Mouse (Mus musculus) granulocyte monocyte progenitor cell, adult 5-6 weeks (primary cell): ENCODE results near the gene Olfr1222. TPM values are rescaled to one million over a fixed set of nuclear protein-coding genes. Genes with fewer than 3 reads are reported as not detected.
"Not testable (repeated sequence)": the region's sequence is repeated elsewhere in the genome, so short reads cannot be mapped to it uniquely, and the experiment has no call there.

Source experiments
- ATAC-seq: replicated peaks from 2 replicates; pipeline ENCODE4 v1.8.0; 2016; ENCODE audit warnings: mild to moderate bottlenecking, moderate TSS enrichment, inconsistent platforms; ENCODE audit not compliant: poor library complexity, severe bottlenecking
- total RNA-seq, 2 experiments: library from RNA; stranded (forward) in 1 of 2; stranded (reverse) in 1 of 2; fragments of 200-712, 200-1000 nt in 1 of 2; fragments of >200 nt in 1 of 2; fragmentation: Nextera tagmentation in 1 of 2; gene quantifications; 2 replicates each; pipeline ENCODE4 v1.2.3; 2014 to 2017

Gene Olfr1222
- not detected in 2 replicates for total RNA-seq (2014; fragmentation: Nextera tagmentation)
- total RNA-seq (2017), result not detected in 2 replicates

GRCm38 (mm10) chr2:89132954-89133353 lies at the start of gene Olfr1222:
TSS of gene Olfr1222 (minus strand) at chr2:89133054.
- ATAC-seq, result no peak

DNA sequence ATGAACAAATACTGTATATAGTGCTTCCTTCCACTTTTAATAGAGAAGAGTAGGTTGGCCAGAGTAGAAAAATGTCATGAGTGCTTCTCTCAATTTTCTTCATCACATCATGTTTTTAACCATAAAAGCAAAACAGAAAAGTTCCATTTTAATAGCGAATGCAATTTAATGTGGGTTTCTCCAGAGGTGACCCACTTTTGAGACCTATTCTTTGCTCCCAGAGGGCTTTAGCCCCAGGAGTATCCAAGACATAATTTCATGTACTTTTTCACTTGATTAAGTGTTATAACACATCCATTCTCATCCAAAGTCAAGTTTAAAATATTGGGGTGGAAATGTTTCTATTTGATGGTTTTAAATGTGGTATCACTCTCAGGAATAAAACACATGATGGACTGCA lies 41.7 kb upstream of the Olfr1222 start, which contains the start of gene Olfr1225:
TSS of gene Olfr1225 (minus strand) at position 101 of the 400 bp plus-strand sequence.
- ATAC-seq, result no peak

DNA sequence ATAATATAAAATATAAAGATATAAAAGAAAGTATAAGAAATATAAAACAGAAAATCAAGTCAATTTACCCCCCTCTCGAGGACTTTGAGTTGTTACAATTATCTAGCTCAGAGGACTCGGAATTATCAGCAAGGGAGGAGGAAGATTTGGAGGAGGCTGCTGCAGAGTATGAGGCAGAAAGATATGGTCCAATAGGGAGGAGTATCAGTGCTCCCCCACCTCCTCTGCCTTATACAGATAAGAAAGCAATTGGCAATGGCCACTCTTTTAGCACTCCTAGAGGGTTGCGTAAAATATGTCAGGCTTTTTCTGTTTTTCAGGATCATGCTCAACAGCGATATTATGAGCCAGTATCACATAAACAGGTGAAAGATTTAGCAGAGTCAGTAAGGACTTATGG lies 31.9 kb upstream of the Olfr1222 start:
- ATAC-seq, result not testable (repeated sequence)

DNA sequence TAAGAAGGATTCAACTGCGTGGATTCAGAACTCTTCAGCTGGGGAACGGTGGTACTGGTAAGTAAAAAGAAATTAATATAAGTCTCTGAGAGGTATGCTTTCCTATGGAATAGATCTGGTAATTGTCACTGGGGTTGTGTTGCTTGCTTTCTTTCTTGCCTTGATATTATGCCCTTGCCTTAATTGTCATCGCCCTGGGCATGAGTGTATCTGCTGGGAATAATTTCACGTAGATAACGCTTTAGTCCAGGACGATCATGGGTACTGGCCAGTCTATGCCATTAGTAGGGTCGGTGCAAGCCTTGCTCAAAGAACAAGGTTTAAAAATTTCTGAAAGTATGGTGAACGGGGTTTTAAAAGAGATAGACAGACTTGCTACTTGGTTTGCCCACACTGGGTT lies 31.1 kb upstream of the Olfr1222 start, which contains the start of gene Olfr1224-ps1:
TSS of gene Olfr1224-ps1 (minus strand) at position 101 of the 400 bp plus-strand sequence.
- not testable (repeated sequence) for ATAC-seq

DNA sequence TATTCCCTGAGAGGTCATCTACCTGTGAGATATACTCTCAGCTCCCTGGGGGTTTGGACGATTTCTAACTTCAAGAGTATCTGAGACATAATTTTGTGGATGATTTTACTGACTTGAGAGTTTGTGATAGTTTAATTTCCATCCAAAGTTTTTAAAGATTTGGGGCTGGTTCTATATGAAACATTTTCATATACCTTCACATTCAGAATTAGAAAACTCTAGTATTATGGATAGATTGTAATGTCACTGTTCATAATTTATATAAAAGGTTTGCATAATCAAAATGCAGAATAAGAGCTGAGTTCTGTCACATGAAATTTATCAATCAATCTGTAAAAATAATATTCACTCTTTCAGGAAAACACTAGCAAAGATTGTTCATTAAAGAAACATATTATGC lies 18.6 kb upstream of the Olfr1222 start, which contains the start of gene Olfr1223:
TSS of gene Olfr1223 (minus strand) at position 101 of the 400 bp plus-strand sequence.
- no peak for ATAC-seq

DNA sequence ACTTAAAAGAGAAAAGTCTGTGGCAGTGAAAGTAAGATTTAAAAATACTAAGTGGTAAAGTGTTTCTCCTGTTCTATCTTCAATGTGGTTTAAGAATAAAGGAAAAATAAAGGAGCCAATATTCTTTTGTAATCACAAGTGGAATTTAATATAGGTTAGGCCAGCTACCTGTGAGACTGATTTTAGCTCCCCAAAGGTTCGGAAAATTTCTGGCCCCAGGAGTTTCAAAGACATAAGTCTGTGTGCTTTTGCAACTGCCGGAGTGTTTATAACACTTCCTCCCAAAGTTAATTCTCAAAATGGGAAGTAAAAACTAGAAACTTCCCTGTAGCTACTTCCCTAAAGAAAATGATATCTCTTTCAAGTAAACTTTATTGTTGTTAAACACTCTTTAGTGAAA lies 15.7 kb downstream of the Olfr1222 start, which contains the start of gene Olfr1221:
TSS of gene Olfr1221 (minus strand) at position 101 of the 400 bp plus-strand sequence.
- ATAC-seq, result no peak; the same call in 1 of the 2 replicates

DNA sequence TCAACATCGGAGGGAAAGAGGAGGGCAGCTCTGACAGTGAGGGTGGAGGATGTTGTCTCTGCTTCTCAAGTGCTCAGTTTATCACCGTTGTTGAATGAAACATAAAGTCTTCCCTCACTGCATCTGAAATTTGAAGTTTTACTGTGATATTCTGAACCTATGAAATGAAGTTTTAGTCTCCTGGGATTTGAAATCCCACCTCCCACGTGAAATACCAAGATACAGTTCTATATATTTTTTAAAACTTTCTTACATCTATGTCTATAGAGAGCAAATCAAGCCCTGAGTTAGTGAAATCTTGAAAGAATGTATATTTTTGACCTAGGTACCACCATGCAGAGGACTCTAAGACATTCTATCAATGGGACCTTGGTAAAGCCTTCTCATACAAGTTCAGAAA lies 26.1 kb downstream of the Olfr1222 start, which contains the start of gene Olfr1220:
TSS of gene Olfr1220 (minus strand) at position 101 of the 400 bp plus-strand sequence.
- ATAC-seq, result no peak

DNA sequence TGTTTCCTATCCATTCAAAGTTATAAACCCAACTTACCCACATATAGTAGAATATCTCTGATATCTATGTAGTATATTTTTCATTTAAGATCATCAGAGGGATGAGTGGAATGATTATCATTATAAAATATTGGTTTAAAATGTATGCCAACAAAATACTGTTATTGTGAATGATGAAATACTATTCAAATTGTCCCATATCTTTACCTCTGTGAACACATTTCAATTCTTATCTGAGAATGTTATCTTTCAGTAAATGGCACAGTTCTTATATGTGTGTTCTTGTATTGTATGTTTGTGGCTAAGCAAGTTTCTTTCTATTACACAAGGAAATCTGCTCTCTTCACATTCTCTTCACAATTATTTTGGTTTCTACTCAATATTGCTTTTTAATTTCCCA lies 27.2 kb downstream of the Olfr1222 start:
- no peak for ATAC-seq

- ATAC-seq, result no peak
Observed at GRCm38 (mm10) chr2:89093848-89094247, 39.0 kb downstream of the Olfr1222 start.

- no peak for ATAC-seq
Observed at GRCm38 (mm10) chr2:89083413-89083812, 49.4 kb downstream of the Olfr1222 start, which contains the start of gene Olfr1219. TSS of gene Olfr1219 (minus strand) at chr2:89083513.

- no peak for ATAC-seq
Observed at GRCm38 (mm10) chr2:89081487-89081886, 51.4 kb downstream of the Olfr1222 start.

Other genes starting within 250 kb of the Olfr1222 start
- not detected in 2 replicates for gene Olfr1208, start 230.7 kb downstream of the Olfr1222 start, total RNA-seq (2014; fragmentation: Nextera tagmentation)
- not detected in 2 replicates for gene Olfr1208, start 230.7 kb downstream of the Olfr1222 start, total RNA-seq (2017)
- not detected in 2 replicates for gene Olfr1209, start 217.9 kb downstream of the Olfr1222 start, total RNA-seq (2014; fragmentation: Nextera tagmentation)
- gene Olfr1209, start 217.9 kb downstream of the Olfr1222 start, total RNA-seq (2017), result not detected in 2 replicates
- not detected in 2 replicates for gene Olfr1211, start 194.9 kb downstream of the Olfr1222 start, total RNA-seq (2014; fragmentation: Nextera tagmentation)
- gene Olfr1211, start 194.9 kb downstream of the Olfr1222 start, total RNA-seq (2017), result not detected in 2 replicates
- gene Olfr1212, start 179.1 kb downstream of the Olfr1222 start, total RNA-seq (2014; fragmentation: Nextera tagmentation), result not detected in 2 replicates
- not detected in 2 replicates for gene Olfr1212, start 179.1 kb downstream of the Olfr1222 start, total RNA-seq (2017)
- gene Gm13762, start 152.8 kb downstream of the Olfr1222 start, total RNA-seq (2014; fragmentation: Nextera tagmentation), result not detected in 2 replicates
- gene Gm13762, start 152.8 kb downstream of the Olfr1222 start, total RNA-seq (2017), result not detected in 2 replicates
- gene Olfr1214, start 140.4 kb downstream of the Olfr1222 start, total RNA-seq (2014; fragmentation: Nextera tagmentation), result not detected in 2 replicates
- gene Olfr1214, start 140.4 kb downstream of the Olfr1222 start, total RNA-seq (2017), result not detected in 2 replicates
- not detected in 2 replicates for gene Olfr1215, start 126.1 kb downstream of the Olfr1222 start, total RNA-seq (2014; fragmentation: Nextera tagmentation)
- gene Olfr1215, start 126.1 kb downstream of the Olfr1222 start, total RNA-seq (2017), result not detected in 2 replicates
- not detected in 2 replicates for gene Olfr1216, start 114.7 kb downstream of the Olfr1222 start, total RNA-seq (2014; fragmentation: Nextera tagmentation)
- not detected in 2 replicates for gene Olfr1216, start 114.7 kb downstream of the Olfr1222 start, total RNA-seq (2017)
- gene Olfr1217, start 101.0 kb downstream of the Olfr1222 start, total RNA-seq (2014; fragmentation: Nextera tagmentation), result not detected in 2 replicates
- gene Olfr1217, start 101.0 kb downstream of the Olfr1222 start, total RNA-seq (2017), result not detected in 2 replicates
- gene Olfr1218, start 71.9 kb downstream of the Olfr1222 start, total RNA-seq (2014; fragmentation: Nextera tagmentation), result not detected in 2 replicates
- not detected in 2 replicates for gene Olfr1218, start 71.9 kb downstream of the Olfr1222 start, total RNA-seq (2017)
- not detected in 2 replicates for gene Olfr1219, start 49.5 kb downstream of the Olfr1222 start, total RNA-seq (2014; fragmentation: Nextera tagmentation)
- gene Olfr1219, start 49.5 kb downstream of the Olfr1222 start, total RNA-seq (2017), result not detected in 2 replicates
- gene Olfr1220, start 26.2 kb downstream of the Olfr1222 start, total RNA-seq (2014; fragmentation: Nextera tagmentation), result not detected in 2 replicates
- not detected in 2 replicates for gene Olfr1220, start 26.2 kb downstream of the Olfr1222 start, total RNA-seq (2017)
- gene Olfr1221, start 15.8 kb downstream of the Olfr1222 start, total RNA-seq (2014; fragmentation: Nextera tagmentation), result not detected in 2 replicates
- not detected in 2 replicates for gene Olfr1221, start 15.8 kb downstream of the Olfr1222 start, total RNA-seq (2017)
- not detected in 2 replicates for gene Olfr1223, start 18.5 kb upstream of the Olfr1222 start, total RNA-seq (2014; fragmentation: Nextera tagmentation)
- gene Olfr1223, start 18.5 kb upstream of the Olfr1222 start, total RNA-seq (2017), result not detected in 2 replicates
- not detected in 2 replicates for gene Olfr1224-ps1, start 31.0 kb upstream of the Olfr1222 start, total RNA-seq (2014; fragmentation: Nextera tagmentation)
- not detected in 2 replicates for gene Olfr1224-ps1, start 31.0 kb upstream of the Olfr1222 start, total RNA-seq (2017)
- gene Olfr1225, start 41.6 kb upstream of the Olfr1222 start, total RNA-seq (2014; fragmentation: Nextera tagmentation), result not detected in 2 replicates
- not detected in 2 replicates for gene Olfr1225, start 41.6 kb upstream of the Olfr1222 start, total RNA-seq (2017)
- not detected in 2 replicates for gene Olfr1226, start 67.0 kb upstream of the Olfr1222 start, total RNA-seq (2014; fragmentation: Nextera tagmentation)
- gene Olfr1226, start 67.0 kb upstream of the Olfr1222 start, total RNA-seq (2017), result not detected in 2 replicates
- not detected in 2 replicates for gene Olfr1228, start 121.0 kb upstream of the Olfr1222 start, total RNA-seq (2014; fragmentation: Nextera tagmentation)
- gene Olfr1228, start 121.0 kb upstream of the Olfr1222 start, total RNA-seq (2017), result not detected in 2 replicates
- not detected in 2 replicates for gene Olfr1229, start 155.0 kb upstream of the Olfr1222 start, total RNA-seq (2014; fragmentation: Nextera tagmentation)
- gene Olfr1229, start 155.0 kb upstream of the Olfr1222 start, total RNA-seq (2017), result not detected in 2 replicates
- gene Olfr1230, start 164.2 kb upstream of the Olfr1222 start, total RNA-seq (2014; fragmentation: Nextera tagmentation), result not detected in 2 replicates
- gene Olfr1230, start 164.2 kb upstream of the Olfr1222 start, total RNA-seq (2017), result not detected in 2 replicates
- gene Olfr1231, start 174.0 kb upstream of the Olfr1222 start, total RNA-seq (2014; fragmentation: Nextera tagmentation), result not detected in 2 replicates
- not detected in 2 replicates for gene Olfr1231, start 174.0 kb upstream of the Olfr1222 start, total RNA-seq (2017)
- gene Olfr1232, start 196.6 kb upstream of the Olfr1222 start, total RNA-seq (2014; fragmentation: Nextera tagmentation), result not detected in 2 replicates
- gene Olfr1232, start 196.6 kb upstream of the Olfr1222 start, total RNA-seq (2017), result not detected in 2 replicates
- gene Olfr1233, start 209.3 kb upstream of the Olfr1222 start, total RNA-seq (2014; fragmentation: Nextera tagmentation), result not detected in 2 replicates
- not detected in 2 replicates for gene Olfr1233, start 209.3 kb upstream of the Olfr1222 start, total RNA-seq (2017)
- gene Olfr1234, start 231.8 kb upstream of the Olfr1222 start, total RNA-seq (2014; fragmentation: Nextera tagmentation), result not detected in 2 replicates
- gene Olfr1234, start 231.8 kb upstream of the Olfr1222 start, total RNA-seq (2017), result not detected in 2 replicates